8 mouse cellular contexts compared by ENCODE assay signal in genomic region chr10:94426000-94426920, GRCm38 (mm10).
DNase-seq lines count a peak whose midpoint lies in the region; ATAC-seq lines count a peak whose summit lies in the region.

No protein-coding gene starts in this region.

- WGBS in forebrain, embryonic 10.5 days = 68% methylated on average over 12 of the region's 12 CpGs
- 56% methylated on average over 12 of the region's 12 CpGs for WGBS in heart, embryonic 12.5 days
- 66% methylated on average over 12 of the region's 12 CpGs for WGBS in kidney, embryonic 14.5 days
- 41% methylated on average over 12 of the region's 12 CpGs for WGBS in limb, embryonic 15.5 days

- H3K4me1 ChIP-seq in forebrain, embryonic 10.5 days = peaks cover 11% of the 10 kb centered on the region
- no peaks in the 10 kb centered on the region; the same call in 1 of the 2 replicates for H3K4me1 ChIP-seq in heart, embryonic 12.5 days (replicated peaks)
- H3K4me1 ChIP-seq in kidney, embryonic 14.5 days (ENCODE audit: control insufficient read depth, insufficient read depth, low read length) = no peaks in the 10 kb centered on the region; the same call in 1 of the 2 replicates
- peaks cover 10% of the 10 kb centered on the region; the same call in 1 of the 2 replicates for H3K4me1 ChIP-seq in limb, embryonic 15.5 days

- H3K9me3 ChIP-seq in forebrain, embryonic 10.5 days = no peaks in the 10 kb centered on the region
- H3K9me3 ChIP-seq in heart, embryonic 12.5 days (replicated peaks) = no peaks in the 10 kb centered on the region
- H3K9me3 ChIP-seq in kidney, embryonic 14.5 days (ENCODE audit: control insufficient read depth, low read length) = no peaks in the 10 kb centered on the region
- H3K9me3 ChIP-seq in limb, embryonic 15.5 days = no peaks in the 10 kb centered on the region

- H3K27ac ChIP-seq in forebrain, embryonic 10.5 days = peak overlapping the region; percentile 25; the same call in 1 of the 2 replicates
- H3K27ac ChIP-seq in heart, embryonic 12.5 days (ENCODE audit: poor library complexity, severe bottlenecking) = no peak overlapping the region
- no peak overlapping the region for H3K27ac ChIP-seq in kidney, embryonic 14.5 days (ENCODE audit: low read depth, low read length)
- no peak overlapping the region for H3K27ac ChIP-seq in limb, embryonic 15.5 days

- ATAC-seq in heart, embryonic 12.5 days (ENCODE audit: insufficient number of reproducible peaks, low FRiP score) = peak; percentile 84
- ATAC-seq in kidney, embryonic 14.5 days (ENCODE audit: low FRiP score, low TSS enrichment) = peak; percentile 73
- ATAC-seq in limb, embryonic 15.5 days (ENCODE audit: insufficient number of reproducible peaks, low FRiP score, low TSS enrichment, low read depth) = peak; percentile 80

- H3K36me3 ChIP-seq in forebrain, embryonic 10.5 days (replicated peaks) = no peaks in the 10 kb centered on the region
- H3K36me3 ChIP-seq in heart, embryonic 12.5 days = no peaks in the 10 kb centered on the region
- H3K36me3 ChIP-seq in kidney, embryonic 14.5 days (ENCODE audit: control insufficient read depth, insufficient read depth, low read length) = no peaks in the 10 kb centered on the region
- no peaks in the 10 kb centered on the region for H3K36me3 ChIP-seq in limb, embryonic 15.5 days

- H3K9ac ChIP-seq in heart, embryonic 12.5 days = no peak overlapping the region
- no peak overlapping the region for H3K9ac ChIP-seq in kidney, embryonic 14.5 days (ENCODE audit: low read depth, low read length)
- H3K9ac ChIP-seq in limb, embryonic 15.5 days = no peak overlapping the region

- H3K27me3 ChIP-seq in forebrain, embryonic 10.5 days (ENCODE audit: poor library complexity, severe bottlenecking) = no peaks in the 10 kb centered on the region
- no peaks in the 10 kb centered on the region for H3K27me3 ChIP-seq in heart, embryonic 12.5 days (replicated peaks)
- no peaks in the 10 kb centered on the region; the same call in 1 of the 2 replicates for H3K27me3 ChIP-seq in kidney, embryonic 14.5 days (ENCODE audit: control insufficient read depth, insufficient read depth, low read length)
- no peaks in the 10 kb centered on the region for H3K27me3 ChIP-seq in limb, embryonic 15.5 days

- DNase-seq in B cell, adult 2 months = peak; percentile 67 to 69
- DNase-seq in adrenal gland, postnatal 14 days = peak; percentile 85
- DNase-seq in forebrain, embryonic 10.5 days (ENCODE audit: extremely low spot score, low spot score) = no peak
- DNase-seq in monocyte, adult 2 months (ENCODE audit: low read depth in 1 of 2, low spot score in 2 of 2) = peak; percentile 21 to 38
- peak; percentile 85 for DNase-seq in testis, postnatal 10 days (ENCODE audit: low spot score)

- no peak overlapping the region for H3K4me2 ChIP-seq in heart, embryonic 12.5 days
- H3K4me2 ChIP-seq in kidney, embryonic 14.5 days (replicated peaks; ENCODE audit: low read depth, low read length) = no peak overlapping the region
- no peak overlapping the region for H3K4me2 ChIP-seq in limb, embryonic 15.5 days

- H3K4me3 ChIP-seq in forebrain, embryonic 10.5 days = no peak overlapping the region
- no peak overlapping the region for H3K4me3 ChIP-seq in heart, embryonic 12.5 days
- H3K4me3 ChIP-seq in kidney, embryonic 14.5 days (ENCODE audit: low read length) = no peak overlapping the region
- H3K4me3 ChIP-seq in limb, embryonic 15.5 days = no peak overlapping the region
